Mouse (Mus musculus): ENCODE results near the gene Pdzd2. TPM values are rescaled to one million over a fixed set of nuclear protein-coding genes. Genes with fewer than 3 reads are reported as not detected.

Gene Pdzd2
- polyA plus RNA-seq, 1 experiment from 2014 or later = 32.8 TPM

- Histone ChIP-seq H3K27ac (ENCODE audit: low read length) (no peak overlapping the region), H3K4me1 (ENCODE audit: control insufficient read depth, insufficient read depth, low read length) (no peaks in the 10 kb centered on the region), H3K9me3 (ENCODE audit: control insufficient read depth, low read depth, low read length) (no peaks in the 10 kb centered on the region), H3K4me3 (ENCODE audit: low read depth, low read length) (no peak overlapping the region), H3K36me3 (ENCODE audit: control insufficient read depth, insufficient read depth, low read length) (no peaks in the 10 kb centered on the region), H3K9ac (replicated peaks; ENCODE audit: low read depth, low read length) (no peak overlapping the region), H3K27me3 (ENCODE audit: control insufficient read depth, insufficient read depth, low read length) (no peaks in the 10 kb centered on the region), H3K4me2 (replicated peaks; ENCODE audit: low read depth, low read length) (no peak overlapping the region)
- 41% methylated on average over 7 of the region's 7 CpGs for WGBS
- no peak for ATAC-seq (ENCODE audit: insufficient number of reproducible peaks, insufficient read depth, low FRiP score, low read depth)
Observed at GRCm38 (mm10) chr15:12697741-12698140, 42.0 kb downstream of the Pdzd2 start.

- H3K36me3 ChIP-seq (ENCODE audit: control insufficient read depth, insufficient read depth, low read length) = no peaks in the 10 kb centered on the region
- no peaks in the 10 kb centered on the region for H3K9me3 ChIP-seq (ENCODE audit: control insufficient read depth, low read depth, low read length)
- WGBS = 66% methylated on average over 8 of the region's 8 CpGs
- H3K4me3 ChIP-seq (ENCODE audit: low read depth, low read length) = no peak overlapping the region
- no peak overlapping the region for H3K9ac ChIP-seq (replicated peaks; ENCODE audit: low read depth, low read length)
- no peak overlapping the region for H3K4me2 ChIP-seq (replicated peaks; ENCODE audit: low read depth, low read length)
- no peaks in the 10 kb centered on the region for H3K4me1 ChIP-seq (ENCODE audit: control insufficient read depth, insufficient read depth, low read length)
- H3K27ac ChIP-seq (ENCODE audit: low read length) = no peak overlapping the region
- no peaks in the 10 kb centered on the region for H3K27me3 ChIP-seq (ENCODE audit: control insufficient read depth, insufficient read depth, low read length)
- ATAC-seq (ENCODE audit: insufficient number of reproducible peaks, insufficient read depth, low FRiP score, low read depth) = no peak
Observed at GRCm38 (mm10) chr15:12696889-12697288, 42.8 kb downstream of the Pdzd2 start.

- no peak overlapping the region for H3K9ac ChIP-seq (replicated peaks; ENCODE audit: low read depth, low read length)
- no peak overlapping the region for H3K27ac ChIP-seq (ENCODE audit: low read length)
- no peak for ATAC-seq (ENCODE audit: insufficient number of reproducible peaks, insufficient read depth, low FRiP score, low read depth)
- no peaks in the 10 kb centered on the region for H3K36me3 ChIP-seq (ENCODE audit: control insufficient read depth, insufficient read depth, low read length)
- WGBS = 74% methylated on average over 7 of the region's 7 CpGs
- no peaks in the 10 kb centered on the region for H3K4me1 ChIP-seq (ENCODE audit: control insufficient read depth, insufficient read depth, low read length)
- H3K9me3 ChIP-seq (ENCODE audit: control insufficient read depth, low read depth, low read length) = no peaks in the 10 kb centered on the region
- H3K4me2 ChIP-seq (replicated peaks; ENCODE audit: low read depth, low read length) = no peak overlapping the region
- H3K27me3 ChIP-seq (ENCODE audit: control insufficient read depth, insufficient read depth, low read length) = no peaks in the 10 kb centered on the region
- no peak overlapping the region for H3K4me3 ChIP-seq (ENCODE audit: low read depth, low read length)
Observed at GRCm38 (mm10) chr15:12689716-12690381, 49.9 kb downstream of the Pdzd2 start.

- H3K27ac ChIP-seq (ENCODE audit: low read length) = no peak overlapping the region; the same call in 1 of the 2 replicates
Observed at GRCm38 (mm10) chr15:12682549-12682948, 57.2 kb downstream of the Pdzd2 start.

GRCm38 (mm10) chr15:12681891-12682290 lies 57.8 kb downstream of the Pdzd2 start:
- WGBS = 87% methylated on average over 2 of the region's 2 CpGs
- Histone ChIP-seq H3K4me2 (replicated peaks; ENCODE audit: low read depth, low read length) (no peak overlapping the region), H3K9me3 (ENCODE audit: control insufficient read depth, low read depth, low read length) (no peaks in the 10 kb centered on the region), H3K4me3 (ENCODE audit: low read depth, low read length) (no peak overlapping the region), H3K27ac (ENCODE audit: low read length) (no peak overlapping the region), H3K36me3 (ENCODE audit: control insufficient read depth, insufficient read depth, low read length) (no peaks in the 10 kb centered on the region), H3K4me1 (ENCODE audit: control insufficient read depth, insufficient read depth, low read length) (peaks cover 8% of the 10 kb centered on the region; the same call in 1 of the 2 replicates), H3K27me3 (ENCODE audit: control insufficient read depth, insufficient read depth, low read length) (no peaks in the 10 kb centered on the region), H3K9ac (replicated peaks; ENCODE audit: low read depth, low read length) (no peak overlapping the region)
- no peak for ATAC-seq (ENCODE audit: insufficient number of reproducible peaks, insufficient read depth, low FRiP score, low read depth)

More at GRCm38 (mm10) chr15:12682549-12682948, 57.2 kb downstream of the Pdzd2 start:
- no peaks in the 10 kb centered on the region for H3K36me3 ChIP-seq (ENCODE audit: control insufficient read depth, insufficient read depth, low read length)
- 38% methylated on average over 9 of the region's 9 CpGs for whole genome bisulfite sequencing
- no peak overlapping the region for H3K9ac ChIP-seq (replicated peaks; ENCODE audit: low read depth, low read length)
- ATAC-seq (ENCODE audit: insufficient number of reproducible peaks, insufficient read depth, low FRiP score, low read depth) = 0 out of 2 replicates have a peak, but pooled peaks have one; percentile 14
- H3K9me3 ChIP-seq (ENCODE audit: control insufficient read depth, low read depth, low read length) = no peaks in the 10 kb centered on the region
- H3K4me1 ChIP-seq (ENCODE audit: control insufficient read depth, insufficient read depth, low read length) = peaks cover 8% of the 10 kb centered on the region; the same call in 1 of the 2 replicates
- H3K27me3 ChIP-seq (ENCODE audit: control insufficient read depth, insufficient read depth, low read length) = no peaks in the 10 kb centered on the region
- H3K4me2 ChIP-seq (replicated peaks; ENCODE audit: low read depth, low read length) = no peak overlapping the region
- no peak overlapping the region for H3K4me3 ChIP-seq (ENCODE audit: low read depth, low read length)

GRCm38 (mm10) chr15:12680750-12681149 lies 59.0 kb downstream of the Pdzd2 start:
- WGBS = 27% methylated on average over 7 of the region's 7 CpGs
- ATAC-seq (ENCODE audit: insufficient number of reproducible peaks, insufficient read depth, low FRiP score, low read depth) = peak; percentile 86
- Histone ChIP-seq H3K4me2 (replicated peaks; ENCODE audit: low read depth, low read length) (no peak overlapping the region), H3K4me3 (ENCODE audit: low read depth, low read length) (no peak overlapping the region), H3K9me3 (ENCODE audit: control insufficient read depth, low read depth, low read length) (no peaks in the 10 kb centered on the region), H3K27ac (ENCODE audit: low read length) (peak overlapping the region; percentile 66; the same call in 1 of the 2 replicates), H3K9ac (replicated peaks; ENCODE audit: low read depth, low read length) (no peak overlapping the region), H3K4me1 (ENCODE audit: control insufficient read depth, insufficient read depth, low read length) (peaks cover 8% of the 10 kb centered on the region; the same call in 1 of the 2 replicates), H3K27me3 (ENCODE audit: control insufficient read depth, insufficient read depth, low read length) (no peaks in the 10 kb centered on the region), H3K36me3 (ENCODE audit: control insufficient read depth, insufficient read depth, low read length) (no peaks in the 10 kb centered on the region)

- Histone ChIP-seq H3K9me3 (ENCODE audit: control insufficient read depth, low read depth, low read length) (no peaks in the 10 kb centered on the region), H3K4me1 (ENCODE audit: control insufficient read depth, insufficient read depth, low read length) (peaks cover 8% of the 10 kb centered on the region; the same call in 1 of the 2 replicates), H3K27ac (ENCODE audit: low read length) (no peak overlapping the region), H3K36me3 (ENCODE audit: control insufficient read depth, insufficient read depth, low read length) (no peaks in the 10 kb centered on the region), H3K9ac (replicated peaks; ENCODE audit: low read depth, low read length) (no peak overlapping the region), H3K4me2 (replicated peaks; ENCODE audit: low read depth, low read length) (no peak overlapping the region), H3K27me3 (ENCODE audit: control insufficient read depth, insufficient read depth, low read length) (no peaks in the 10 kb centered on the region), H3K4me3 (ENCODE audit: low read depth, low read length) (no peak overlapping the region)
- no peak for ATAC-seq (ENCODE audit: insufficient number of reproducible peaks, insufficient read depth, low FRiP score, low read depth)
- WGBS = 82% methylated on average over 6 of the region's 6 CpGs
Observed at GRCm38 (mm10) chr15:12679996-12680395, 59.7 kb downstream of the Pdzd2 start.

GRCm38 (mm10) chr15:12678540-12679112 lies 61.1 kb downstream of the Pdzd2 start:
- ATAC-seq (ENCODE audit: insufficient number of reproducible peaks, insufficient read depth, low FRiP score, low read depth) = no peak
- 62% methylated on average over 2 of the region's 2 CpGs for WGBS
- Histone ChIP-seq H3K36me3 (ENCODE audit: control insufficient read depth, insufficient read depth, low read length) (no peaks in the 10 kb centered on the region), H3K4me3 (ENCODE audit: low read depth, low read length) (no peak overlapping the region), H3K4me1 (ENCODE audit: control insufficient read depth, insufficient read depth, low read length) (peaks cover 8% of the 10 kb centered on the region; the same call in 1 of the 2 replicates), H3K9me3 (ENCODE audit: control insufficient read depth, low read depth, low read length) (no peaks in the 10 kb centered on the region), H3K27me3 (ENCODE audit: control insufficient read depth, insufficient read depth, low read length) (no peaks in the 10 kb centered on the region), H3K27ac (ENCODE audit: low read length) (no peak overlapping the region), H3K9ac (replicated peaks; ENCODE audit: low read depth, low read length) (no peak overlapping the region), H3K4me2 (replicated peaks; ENCODE audit: low read depth, low read length) (no peak overlapping the region)
